Mouse (Mus musculus): ENCODE measurements around the gene Spocd1. TPM values are rescaled to one million over a fixed set of nuclear protein-coding genes. Genes with fewer than 3 reads are reported as not detected.
A peak's percentile ranks its signal among the peaks of the same experiment; 100 is the strongest.

Spocd1 gene
- polyA plus RNA-seq, 1 experiment from 2014 or later, result not detected

GRCm38 (mm10) chr4:129977256-129977655 lies 48.2 kb downstream of the Spocd1 start:
- ATAC-seq (ENCODE audit: low read depth), result no peak
- WGBS (ENCODE audit: insufficient replicate concordance), result 36% methylated on average over 4 of the region's 4 CpGs

GRCm38 (mm10) chr4:129978227-129978626 lies 49.2 kb downstream of the Spocd1 start:
- Histone ChIP-seq H3K27me3 (peaks cover 62% of the 10 kb centered on the region), H3K9ac (no peak overlapping the region), H3K9me3 (replicated peaks) (no peaks in the 10 kb centered on the region), H3K4me3 (replicated peaks) (no peak overlapping the region), H3K4me1 (replicated peaks) (no peaks in the 10 kb centered on the region), H3K27ac (no peak overlapping the region), H3K36me3 (no peaks in the 10 kb centered on the region), H3K4me2 (no peak overlapping the region)
- WGBS (ENCODE audit: insufficient replicate concordance), result 62% methylated on average over 4 of the region's 4 CpGs
- DNase-seq, result no peak
- ATAC-seq (ENCODE audit: low read depth), result no peak

More at GRCm38 (mm10) chr4:129977256-129977655, 48.2 kb downstream of the Spocd1 start:
- DNase-seq, result no peak
- Histone ChIP-seq H3K4me2 (no peak overlapping the region), H3K27me3 (peaks cover 60% of the 10 kb centered on the region), H3K36me3 (no peaks in the 10 kb centered on the region), H3K4me1 (replicated peaks) (no peaks in the 10 kb centered on the region), H3K9me3 (replicated peaks) (no peaks in the 10 kb centered on the region), H3K27ac (no peak overlapping the region), H3K4me3 (replicated peaks) (no peak overlapping the region), H3K9ac (no peak overlapping the region)

GRCm38 (mm10) chr4:129978930-129979329 lies 49.9 kb downstream of the Spocd1 start:
- H3K4me2 ChIP-seq, result no peak overlapping the region
- no peak overlapping the region for H3K9ac ChIP-seq
- ATAC-seq (ENCODE audit: low read depth) (no peak), DNase-seq (no peak)
- H3K27ac ChIP-seq, result no peak overlapping the region
- peaks cover under 1% of the 10 kb centered on the region; the same call in 1 of the 2 replicates for H3K4me1 ChIP-seq (replicated peaks)
- peaks cover 66% of the 10 kb centered on the region for H3K27me3 ChIP-seq
- WGBS (ENCODE audit: insufficient replicate concordance), result 43% methylated on average over 4 of the region's 4 CpGs
- H3K36me3 ChIP-seq, result no peaks in the 10 kb centered on the region
- no peak overlapping the region for H3K4me3 ChIP-seq (replicated peaks)
- no peaks in the 10 kb centered on the region for H3K9me3 ChIP-seq (replicated peaks)

GRCm38 (mm10) chr4:129981657-129982056 lies 52.6 kb downstream of the Spocd1 start:
- Histone ChIP-seq H3K4me3 (replicated peaks) (no peak overlapping the region), H3K36me3 (no peaks in the 10 kb centered on the region), H3K9ac (no peak overlapping the region), H3K27me3 (peaks cover 86% of the 10 kb centered on the region), H3K4me2 (no peak overlapping the region), H3K9me3 (replicated peaks) (no peaks in the 10 kb centered on the region), H3K27ac (no peak overlapping the region), H3K4me1 (replicated peaks) (peaks cover 13% of the 10 kb centered on the region)
- WGBS (ENCODE audit: insufficient replicate concordance), result 54% methylated on average over 11 of the region's 11 CpGs
- ATAC-seq (ENCODE audit: low read depth) (no peak), DNase-seq (no peak)

GRCm38 (mm10) chr4:129983046-129983445 lies 54.0 kb downstream of the Spocd1 start:
- H3K4me1 ChIP-seq (replicated peaks), result peaks cover 17% of the 10 kb centered on the region
- H3K4me3 ChIP-seq (replicated peaks), result no peak overlapping the region
- DNase-seq (no peak), ATAC-seq (ENCODE audit: low read depth) (no peak)
- no peaks in the 10 kb centered on the region for H3K36me3 ChIP-seq
- H3K9me3 ChIP-seq (replicated peaks), result no peaks in the 10 kb centered on the region
- peaks cover 95% of the 10 kb centered on the region for H3K27me3 ChIP-seq
- H3K9ac ChIP-seq, result no peak overlapping the region
- H3K4me2 ChIP-seq, result no peak overlapping the region
- H3K27ac ChIP-seq, result no peak overlapping the region
- 17% methylated on average over 5 of the region's 5 CpGs for WGBS (ENCODE audit: insufficient replicate concordance)

- Histone ChIP-seq H3K4me3 (replicated peaks) (peak overlapping the region; percentile 53), H3K27me3 (peaks cover 99% of the 10 kb centered on the region), H3K9me3 (replicated peaks) (no peaks in the 10 kb centered on the region), H3K9ac (no peak overlapping the region), H3K4me1 (replicated peaks) (peaks cover 17% of the 10 kb centered on the region), H3K36me3 (no peaks in the 10 kb centered on the region), H3K4me2 (peak overlapping the region; percentile 64), H3K27ac (no peak overlapping the region)
- DNase-seq, result no peak
- no peak for ATAC-seq (ENCODE audit: low read depth)
- WGBS (ENCODE audit: insufficient replicate concordance), result 5% methylated on average over 15 of the region's 15 CpGs
Measured at GRCm38 (mm10) chr4:129983764-129984420, 54.8 kb downstream of the Spocd1 start.

GRCm38 (mm10) chr4:129984421-129985061 lies 55.5 kb downstream of the Spocd1 start, which contains the start of gene Adgrb2:
Gene Adgrb2, plus strand, starts transcription at chr4:129984870.
- 1% methylated on average over 50 of the region's 77 CpGs for WGBS (ENCODE audit: insufficient replicate concordance)
- H3K27ac ChIP-seq, result no peak within 1 kb of the TSS
- DNase-seq, result no peak
- peaks cover 100% of the 10 kb centered on the region for H3K27me3 ChIP-seq
- H3K9ac ChIP-seq, result 0 out of 2 replicates have a peak within 1 kb of the TSS, but pooled peaks have one; percentile 36
- peak within 1 kb of the TSS; percentile 53 for H3K4me3 ChIP-seq (replicated peaks)
- peaks cover 17% of the 10 kb centered on the region for H3K4me1 ChIP-seq (replicated peaks)
- no peaks in the 10 kb centered on the region for H3K9me3 ChIP-seq (replicated peaks)
- H3K36me3 ChIP-seq, result no peaks in the 10 kb centered on the region
- H3K4me2 ChIP-seq, result peak within 1 kb of the TSS; percentile 64
- no peak for ATAC-seq (ENCODE audit: low read depth)

GRCm38 (mm10) chr4:129985161-129985670 lies 56.2 kb downstream of the Spocd1 start:
- peak overlapping the region; percentile 53 for H3K4me3 ChIP-seq (replicated peaks)
- no peak overlapping the region for H3K27ac ChIP-seq
- no peak for ATAC-seq (ENCODE audit: low read depth)
- no peaks in the 10 kb centered on the region for H3K9me3 ChIP-seq (replicated peaks)
- WGBS (ENCODE audit: insufficient replicate concordance), result 1% methylated on average over 38 of the region's 48 CpGs
- DNase-seq, result no peak
- peaks cover 99% of the 10 kb centered on the region for H3K27me3 ChIP-seq
- H3K36me3 ChIP-seq, result no peaks in the 10 kb centered on the region
- H3K4me2 ChIP-seq, result peak overlapping the region; percentile 64
- peaks cover 17% of the 10 kb centered on the region for H3K4me1 ChIP-seq (replicated peaks)
- H3K9ac ChIP-seq, result 0 out of 2 replicates have a peak overlapping the region, but pooled peaks have one; percentile 36

GRCm38 (mm10) chr4:129985671-129986441 lies 56.8 kb downstream of the Spocd1 start:
- no peak overlapping the region for H3K9ac ChIP-seq
- peaks cover 17% of the 10 kb centered on the region for H3K4me1 ChIP-seq (replicated peaks)
- no peak overlapping the region for H3K27ac ChIP-seq
- ATAC-seq (ENCODE audit: low read depth), result no peak
- 3% methylated on average over 50 of the region's 58 CpGs for WGBS (ENCODE audit: insufficient replicate concordance)
- no peak for DNase-seq
- peaks cover 99% of the 10 kb centered on the region for H3K27me3 ChIP-seq
- no peaks in the 10 kb centered on the region for H3K9me3 ChIP-seq (replicated peaks)
- H3K4me2 ChIP-seq, result peak overlapping the region; percentile 64
- peak overlapping the region; percentile 53 for H3K4me3 ChIP-seq (replicated peaks)
- no peaks in the 10 kb centered on the region for H3K36me3 ChIP-seq

GRCm38 (mm10) chr4:129987825-129988504 lies 58.9 kb downstream of the Spocd1 start:
- WGBS (ENCODE audit: insufficient replicate concordance), result 1% methylated on average over 40 of the region's 53 CpGs
- Histone ChIP-seq H3K27ac (no peak overlapping the region), H3K9ac (no peak overlapping the region), H3K4me2 (peak overlapping the region; percentile 65), H3K4me1 (replicated peaks) (peaks cover 17% of the 10 kb centered on the region), H3K27me3 (peaks cover 88% of the 10 kb centered on the region), H3K9me3 (replicated peaks) (no peaks in the 10 kb centered on the region), H3K4me3 (replicated peaks) (peak overlapping the region; percentile 48), H3K36me3 (no peaks in the 10 kb centered on the region)
- DNase-seq (no peak), ATAC-seq (ENCODE audit: low read depth) (no peak)
